Mouse (Mus musculus) liver, adult 2 months (tissue): ENCODE data around the gene Smim7.

Source experiments
- CTCF ChIP-seq: fragments of 200-500 bp; IDR thresholded peaks from 2 replicates; pipeline ENCODE4 v1.5.1; 2011; ENCODE audit warnings: low read depth, low read length, control low read depth
- POLR2A ChIP-seq: fragments of 200-500 bp; IDR thresholded peaks from 2 replicates; pipeline ENCODE4 v1.6.1; 2011; ENCODE audit warnings: low read length, control low read depth; ENCODE audit not compliant: insufficient read depth; ENCODE audit errors: extremely low read depth

GRCm38 (mm10) chr8:72583056-72583771 lies 12.3 kb upstream of the Smim7 start:
- no peak for TF ChIP-seq POLR2A
- no peak for TF ChIP-seq CTCF
